Mouse (Mus musculus) liver, adult (tissue): ENCODE measurements around the gene Sdc1.

Experiments
- GATA4 ChIP-seq: IDR thresholded peaks from 2 replicates; pipeline ENCODE4 v1.6.1; 2014; ENCODE audit warnings: mild to moderate bottlenecking, low read length; ENCODE audit not compliant: insufficient replicate concordance

The Sdc1 gene

GRCm38 (mm10) chr12:8774183-8774582 is 3.1 kb downstream of the Sdc1 start:
- TF ChIP-seq GATA4: no peak

GRCm38 (mm10) chr12:8776206-8776605 is 5.1 kb downstream of the Sdc1 start:
- no peak for TF ChIP-seq GATA4

- no peak for TF ChIP-seq GATA4
These were observed 5.6 kb downstream of the Sdc1 start for GRCm38 (mm10) chr12:8776741-8777140.

- no peak for TF ChIP-seq GATA4
These were observed 7.0 kb downstream of the Sdc1 start for GRCm38 (mm10) chr12:8778106-8778505.

- no peak for TF ChIP-seq GATA4
These were observed 8.7 kb downstream of the Sdc1 start for GRCm38 (mm10) chr12:8779851-8780250.

GRCm38 (mm10) chr12:8781121-8781520 is 10.0 kb downstream of the Sdc1 start:
- no peak for TF ChIP-seq GATA4

GRCm38 (mm10) chr12:8781681-8782378 is 10.7 kb downstream of the Sdc1 start:
- TF ChIP-seq GATA4: no peak

- TF ChIP-seq GATA4: no peak
These were observed 11.4 kb downstream of the Sdc1 start for GRCm38 (mm10) chr12:8782565-8782964.

GRCm38 (mm10) chr12:8784189-8784588 is 13.1 kb downstream of the Sdc1 start:
- TF ChIP-seq GATA4: no peak

GRCm38 (mm10) chr12:8786476-8786875 is 15.4 kb downstream of the Sdc1 start:
- TF ChIP-seq GATA4: peak; percentile 35; the same call in 1 of the 2 replicates

GRCm38 (mm10) chr12:8786984-8787730 is 16.0 kb downstream of the Sdc1 start:
- no peak for TF ChIP-seq GATA4

- no peak for TF ChIP-seq GATA4
These were observed 17.3 kb downstream of the Sdc1 start for GRCm38 (mm10) chr12:8788469-8788868.

GRCm38 (mm10) chr12:8790615-8791014 is 19.5 kb downstream of the Sdc1 start:
- no peak for TF ChIP-seq GATA4

- no peak for TF ChIP-seq GATA4
These were observed 22.4 kb downstream of the Sdc1 start for GRCm38 (mm10) chr12:8793410-8794051.

GRCm38 (mm10) chr12:8797936-8798335 is 26.8 kb downstream of the Sdc1 start:
- no peak for TF ChIP-seq GATA4

GRCm38 (mm10) chr12:8798486-8799020 is 27.4 kb downstream of the Sdc1 start:
- TF ChIP-seq GATA4: no peak

GRCm38 (mm10) chr12:8803421-8804076 is 32.4 kb downstream of the Sdc1 start:
- no peak for TF ChIP-seq GATA4
